Comparison of ENCODE assay signal across 38 mouse cellular contexts in genomic region chr6:38102216-38102795, GRCm38 (mm10). TPM values are rescaled to one million over a fixed set of nuclear protein-coding genes. Genes with fewer than 3 reads are reported as not detected.
"Had no signal": no experiment of that assay in that cellular context is flagged by ENCODE, and none has a peak within 500 bp of the region (broad histone marks: within the 10 kb centered on the region; RNA-seq: fewer than 3 reads in every experiment).

No protein-coding gene starts in this region.

- H3K4me2 ChIP-seq: embryonic facial prominence, embryonic 12.5 days; embryonic facial prominence, embryonic 13.5 days; embryonic facial prominence, embryonic 15.5 days; forebrain, embryonic 12.5 days; forebrain, embryonic 13.5 days; forebrain, embryonic 15.5 days had no signal

- H3K9ac ChIP-seq: embryonic facial prominence, embryonic 12.5 days; embryonic facial prominence, embryonic 13.5 days; embryonic facial prominence, embryonic 15.5 days; forebrain, embryonic 12.5 days; forebrain, embryonic 13.5 days; forebrain, embryonic 15.5 days; forebrain, postnatal 0 days had no signal

- H3K4me3 ChIP-seq: embryonic facial prominence, embryonic 10.5 days; embryonic facial prominence, embryonic 12.5 days; embryonic facial prominence, embryonic 13.5 days; embryonic facial prominence, embryonic 15.5 days; erythroblast, embryonic 14.5 days; forebrain, embryonic 10.5 days; forebrain, embryonic 12.5 days; forebrain, embryonic 13.5 days; forebrain, embryonic 15.5 days; gastrocnemius, adult 2 months; heart, adult 2 months had no signal

- H3K27ac ChIP-seq: embryonic facial prominence, embryonic 10.5 days; embryonic facial prominence, embryonic 12.5 days; embryonic facial prominence, embryonic 13.5 days; embryonic facial prominence, embryonic 15.5 days; forebrain, embryonic 10.5 days; forebrain, embryonic 12.5 days; forebrain, embryonic 13.5 days; forebrain, embryonic 15.5 days; gastrocnemius, adult 2 months; heart, adult 2 months had no signal

- H3K36me3 ChIP-seq: embryonic facial prominence, embryonic 10.5 days; embryonic facial prominence, embryonic 12.5 days; embryonic facial prominence, embryonic 13.5 days; embryonic facial prominence, embryonic 15.5 days; forebrain, embryonic 10.5 days; forebrain, embryonic 12.5 days; forebrain, embryonic 15.5 days had no signal

- DNase-seq: cerebellum, adult 8-10 months; cerebellum, adult 9-10 months; cerebellum, adult 9-11 months; cerebellum, postnatal 10 days; cerebellum, postnatal 14 days; cerebellum, postnatal 25 days; cerebellum, postnatal 36 days; embryo, embryonic 11 days; forebrain, postnatal 0 days; gastrocnemius, adult 2 months; gastrocnemius, postnatal 10 days; gastrocnemius, postnatal 14 days; gastrocnemius, postnatal 25 days; gastrocnemius, postnatal 36 days; heart, adult 11 months; heart, adult 18-20 months; heart, adult 2 months had no signal

- H3K27me3 ChIP-seq: embryonic facial prominence, embryonic 12.5 days; embryonic facial prominence, embryonic 13.5 days; embryonic facial prominence, embryonic 15.5 days; forebrain, embryonic 12.5 days; forebrain, embryonic 13.5 days; forebrain, embryonic 15.5 days had no signal

- H3K9me3 ChIP-seq: embryonic facial prominence, embryonic 10.5 days; embryonic facial prominence, embryonic 12.5 days; embryonic facial prominence, embryonic 15.5 days; forebrain, embryonic 10.5 days; forebrain, embryonic 12.5 days had no signal

- ATAC-seq: forebrain, embryonic 13.5 days; forebrain, embryonic 14.5 days; forebrain, embryonic 15.5 days; forebrain, embryonic 16.5 days; forebrain, postnatal 0 days had no signal

- H3K4me1 ChIP-seq: embryonic facial prominence, embryonic 12.5 days; forebrain, embryonic 12.5 days; forebrain, embryonic 13.5 days; forebrain, embryonic 15.5 days had no signal

RNA-seq across cellular contexts. Expression of gene Tmem213, which starts 6.7 kb away (rescaled TPM):
- total RNA-seq: common myeloid progenitor, adult 5-6 weeks; forebrain, postnatal 0 days; gastrocnemius, adult 18-20 months; gastrocnemius, adult 2 months; gastrocnemius, adult 8-10 months; gastrocnemius, postnatal 10 days; gastrocnemius, postnatal 14 days; gastrocnemius, postnatal 25 days; gastrocnemius, postnatal 36 days; gastrocnemius, postnatal 4 days; granulocyte monocyte progenitor cell, adult 5-6 weeks; heart, adult 18-20 months; heart, adult 2 months; heart, adult 8-10 months had no signal
- polyA plus RNA-seq: cortical plate, adult 2 months; embryonic facial prominence, embryonic 11.5 days; embryonic facial prominence, embryonic 12.5 days; erythroblast, embryonic 14.5 days; forebrain, embryonic 10.5 days; forebrain, embryonic 11.5 days; forebrain, embryonic 12.5 days; forebrain, embryonic 13.5 days; forebrain, embryonic 14.5 days; forebrain, embryonic 15.5 days; forebrain, embryonic 16.5 days; forebrain, postnatal 0 days; frontal cortex, adult 2 months; heart, adult 2 months had no signal

RNA-seq across cellular contexts. Expression of gene Atp6v0a4, which starts 22.1 kb away (rescaled TPM):
- total RNA-seq: granulocyte monocyte progenitor cell, adult 5-6 weeks had no signal
- polyA plus RNA-seq: embryonic facial prominence, embryonic 11.5 days; erythroblast, embryonic 14.5 days; forebrain, embryonic 10.5 days; forebrain, embryonic 11.5 days; forebrain, embryonic 12.5 days; forebrain, embryonic 14.5 days had no signal

RNA-seq across cellular contexts. Expression of gene Svopl, which starts 55.5 kb away (rescaled TPM):
- total RNA-seq: common myeloid progenitor, adult 5-6 weeks; forebrain, postnatal 0 days; gastrocnemius, adult 18-20 months; granulocyte monocyte progenitor cell, adult 5-6 weeks had no signal
- polyA plus RNA-seq: cortical plate, adult 2 months; erythroblast, embryonic 14.5 days had no signal
